Mouse (Mus musculus) liver, adult 2 months (tissue): ENCODE results near the gene Zfp865. TPM values are rescaled to one million over a fixed set of nuclear protein-coding genes. Genes with fewer than 3 reads are reported as not detected.

Experiments
- DNase-seq: peaks from one replicate; pipeline ENCODE4 v3.0.0-alpha.2; 2011; ENCODE audit warnings: low read depth, low spot score; ENCODE audit errors: extremely low read depth
- H3K27ac ChIP-seq: fragments of 200-500 bp; replicated peaks from 2 replicates; pipeline ENCODE4 v1.5.1; 2012; ENCODE audit warnings: low read depth, mild to moderate bottlenecking, control low read depth, inconsistent platforms, low read length; ENCODE audit not compliant: insufficient read depth
- H3K27me3 ChIP-seq: fragments of 200-500 bp; 2 replicates; pipeline ENCODE4 v1.6.1; 2012; ENCODE audit warnings: mild to moderate bottlenecking, moderate library complexity, low read length, inconsistent platforms; ENCODE audit not compliant: control insufficient read depth, insufficient read depth
- H3K36me3 ChIP-seq: fragments of 200-500 bp; 2 replicates; pipeline ENCODE4 v1.6.1; 2012; ENCODE audit warnings: low read length, inconsistent platforms; ENCODE audit not compliant: control insufficient read depth, insufficient read depth
- H3K4me1 ChIP-seq: fragments of 200-500 bp; 2 replicates; pipeline ENCODE4 v1.6.1; 2011; ENCODE audit warnings: low read length; ENCODE audit not compliant: control insufficient read depth, insufficient read depth
- H3K4me3 ChIP-seq: fragments of 200-500 bp; 2 replicates; pipeline ENCODE4 v1.5.1; 2011; ENCODE audit warnings: low read depth, mild to moderate bottlenecking, control low read depth, low read length, moderate library complexity; ENCODE audit not compliant: insufficient read depth
- H3K79me2 ChIP-seq: fragments of 200-500 bp; 2 replicates; pipeline ENCODE4 v1.6.1; 2012; ENCODE audit warnings: inconsistent platforms, mild to moderate bottlenecking, low read length, moderate library complexity; ENCODE audit not compliant: control insufficient read depth, insufficient read depth
- H3K9ac ChIP-seq: fragments of 200-500 bp; 2 replicates; pipeline ENCODE4 v1.6.1; 2012; ENCODE audit warnings: low read depth, mild to moderate bottlenecking, control low read depth, inconsistent platforms, low read length
- CTCF ChIP-seq: fragments of 200-500 bp; IDR thresholded peaks from 2 replicates; pipeline ENCODE4 v1.5.1; 2011; ENCODE audit warnings: low read depth, low read length, control low read depth
- POLR2A ChIP-seq: fragments of 200-500 bp; IDR thresholded peaks from 2 replicates; pipeline ENCODE4 v1.6.1; 2011; ENCODE audit warnings: low read length, control low read depth; ENCODE audit not compliant: insufficient read depth; ENCODE audit errors: extremely low read depth
- WGBS: fragments of 180-500 bp; shearing (Covaris S2); methylation state at CpG from one replicate; pipeline ENCODE4 v1.1.7; 2018; 5-methylcytosine and 5-hydroxymethylcytosine counted together
- polyA plus RNA-seq: library from polyadenylated mRNA; depleted of rRNA; stranded (reverse); fragments of >200 nt; gene quantifications from 2 replicates; pipeline ENCODE4 v1.2.3, GENCODE M21; 2012; rRNA removed
- total RNA-seq: library from RNA; depleted of rRNA; stranded (reverse); fragments of >200 nt; gene quantifications from 2 replicates; pipeline ENCODE4 v1.2.3, GENCODE M21; 2014; rRNA removed

Gene Zfp865
- total and polyA plus RNA-seq, 2 experiments: 4.1 to 14.6 TPM

GRCm38 (mm10) chr7:5085512-5085911, 65.3 kb downstream of the Zfp865 start:
- Histone ChIP-seq H3K79me2 (peaks cover 39% of the 10 kb centered on the region), H3K27me3 (no peaks in the 10 kb centered on the region), H3K9ac (no peak overlapping the region), H3K4me3 (no peak overlapping the region), H3K27ac (no peak overlapping the region), H3K36me3 (peaks cover 9% of the 10 kb centered on the region; the same call in 1 of the 2 replicates), H3K4me1 (peaks cover 33% of the 10 kb centered on the region)
- TF ChIP-seq POLR2A (no peak), CTCF (no peak)
- no peak for DNase-seq
- 70% methylated on average over 1 of the region's 1 CpGs for WGBS

Other genes starting within 250 kb of the Zfp865 start
- not detected in 2 replicates for gene Fam71e2, start 249.1 kb upstream of the Zfp865 start, total RNA-seq
- gene Fam71e2, start 249.1 kb upstream of the Zfp865 start, polyA plus RNA-seq: not detected in 2 replicates
- gene Il11, start 237.5 kb upstream of the Zfp865 start, total RNA-seq: not detected in 2 replicates
- 0.09 TPM in 1 of 2 replicates, not detected in the other for gene Il11, start 237.5 kb upstream of the Zfp865 start, polyA plus RNA-seq
- gene Tmem190, start 237.4 kb upstream of the Zfp865 start, total RNA-seq: not detected in 2 replicates
- not detected in 2 replicates for gene Tmem190, start 237.4 kb upstream of the Zfp865 start, polyA plus RNA-seq
- gene Tmem238, start 230.7 kb upstream of the Zfp865 start, total RNA-seq: 16.4 and 17.3 TPM in 2 replicates
- gene Tmem238, start 230.7 kb upstream of the Zfp865 start, polyA plus RNA-seq: 73.2 and 92.1 TPM in 2 replicates
- 58.4 and 69.2 TPM in 2 replicates for gene Rpl28, start 227.5 kb upstream of the Zfp865 start, total RNA-seq
- gene Rpl28, start 227.5 kb upstream of the Zfp865 start, polyA plus RNA-seq: 211 and 226 TPM in 2 replicates
- 22.4 and 24.2 TPM in 2 replicates for gene Ube2s, start 207.8 kb upstream of the Zfp865 start, total RNA-seq
- 45.9 and 74.3 TPM in 2 replicates for gene Ube2s, start 207.8 kb upstream of the Zfp865 start, polyA plus RNA-seq
- under 0.01 TPM in 1 of 2 replicates, not detected in the other for gene Shisa7, start 175.7 kb upstream of the Zfp865 start, total RNA-seq
- 0.02 and 0.12 TPM in 2 replicates for gene Shisa7, start 175.7 kb upstream of the Zfp865 start, polyA plus RNA-seq
- 23.6 and 40.2 TPM in 2 replicates for gene Isoc2b, start 150.1 kb upstream of the Zfp865 start, total RNA-seq
- gene Isoc2b, start 150.1 kb upstream of the Zfp865 start, polyA plus RNA-seq: 24.0 and 34.6 TPM in 2 replicates
- 54.3 and 63.5 TPM in 2 replicates for gene Isoc2a, start 143.2 kb upstream of the Zfp865 start, total RNA-seq
- gene Isoc2a, start 143.2 kb upstream of the Zfp865 start, polyA plus RNA-seq: 103 and 110 TPM in 2 replicates
- gene Gm36210, start 113.9 kb upstream of the Zfp865 start, total RNA-seq: not detected in 2 replicates
- gene Gm36210, start 113.9 kb upstream of the Zfp865 start, polyA plus RNA-seq: 0.13 TPM in 1 of 2 replicates, not detected in the other
- gene Zfp628, start 105.2 kb upstream of the Zfp865 start, total RNA-seq: 0.55 and 0.74 TPM in 2 replicates
- gene Zfp628, start 105.2 kb upstream of the Zfp865 start, polyA plus RNA-seq: 6.2 and 8.3 TPM in 2 replicates
- 0.20 and 0.28 TPM in 2 replicates for gene Nat14, start 98.3 kb upstream of the Zfp865 start, total RNA-seq
- 0.66 and 0.75 TPM in 2 replicates for gene Nat14, start 98.3 kb upstream of the Zfp865 start, polyA plus RNA-seq
- gene Ssc5d, start 94.6 kb upstream of the Zfp865 start, total RNA-seq: 0.07 and 0.18 TPM in 2 replicates
- gene Ssc5d, start 94.6 kb upstream of the Zfp865 start, polyA plus RNA-seq: 0.14 and 0.26 TPM in 2 replicates
- gene Sbk2, start 56.0 kb upstream of the Zfp865 start, total RNA-seq: not detected in 2 replicates
- gene Sbk2, start 56.0 kb upstream of the Zfp865 start, polyA plus RNA-seq: 0.12 TPM in 1 of 2 replicates, not detected in the other
- not detected in 2 replicates for gene Sbk3, start 49.2 kb upstream of the Zfp865 start, total RNA-seq
- gene Sbk3, start 49.2 kb upstream of the Zfp865 start, polyA plus RNA-seq: not detected in 2 replicates
- gene Zfp579, start 24.2 kb upstream of the Zfp865 start, total RNA-seq: 1.2 TPM in 2 replicates
- gene Zfp579, start 24.2 kb upstream of the Zfp865 start, polyA plus RNA-seq: 10.8 and 13.0 TPM in 2 replicates
- 6.7 and 10.7 TPM in 2 replicates for gene Zfp524, start 6.0 kb upstream of the Zfp865 start, total RNA-seq
- 38.3 and 41.1 TPM in 2 replicates for gene Zfp524, start 6.0 kb upstream of the Zfp865 start, polyA plus RNA-seq
- gene Fiz1, start 5.7 kb upstream of the Zfp865 start, total RNA-seq: 6.2 and 6.8 TPM in 2 replicates
- gene Fiz1, start 5.7 kb upstream of the Zfp865 start, polyA plus RNA-seq: 18.0 and 19.3 TPM in 2 replicates
- 0.55 and 1.1 TPM in 2 replicates for gene Gm44973, start 4.9 kb upstream of the Zfp865 start, total RNA-seq
- gene Gm44973, start 4.9 kb upstream of the Zfp865 start, polyA plus RNA-seq: not detected in 2 replicates
- 0.20 and 0.28 TPM in 2 replicates for gene Ccdc106, start 177 bp downstream of the Zfp865 start, total RNA-seq
- gene Ccdc106, start 177 bp downstream of the Zfp865 start, polyA plus RNA-seq: 0.30 and 0.35 TPM in 2 replicates
- 0.28 TPM in 1 of 2 replicates, not detected in the other for gene 4632433K11Rik, start 13.7 kb downstream of the Zfp865 start, total RNA-seq
- not detected in 2 replicates for gene 4632433K11Rik, start 13.7 kb downstream of the Zfp865 start, polyA plus RNA-seq
- 2.4 and 2.8 TPM in 2 replicates for gene Zfp784, start 18.1 kb downstream of the Zfp865 start, total RNA-seq
- gene Zfp784, start 18.1 kb downstream of the Zfp865 start, polyA plus RNA-seq: 2.7 and 2.9 TPM in 2 replicates
- 0.18 and 0.20 TPM in 2 replicates for gene Zfp580, start 31.2 kb downstream of the Zfp865 start, total RNA-seq
- gene Zfp580, start 31.2 kb downstream of the Zfp865 start, polyA plus RNA-seq: 1.9 and 2.2 TPM in 2 replicates
- 30.4 and 35.2 TPM in 2 replicates for gene U2af2, start 41.8 kb downstream of the Zfp865 start, total RNA-seq
- gene U2af2, start 41.8 kb downstream of the Zfp865 start, polyA plus RNA-seq: 70.6 and 90.4 TPM in 2 replicates
- 54.2 and 81.8 TPM in 2 replicates for gene Epn1, start 59.9 kb downstream of the Zfp865 start, total RNA-seq
- 203 and 212 TPM in 2 replicates for gene Epn1, start 59.9 kb downstream of the Zfp865 start, polyA plus RNA-seq
- gene Rfpl4, start 96.6 kb downstream of the Zfp865 start, total RNA-seq: not detected in 2 replicates
- gene Rfpl4, start 96.6 kb downstream of the Zfp865 start, polyA plus RNA-seq: not detected in 2 replicates
- 1.7 and 2.7 TPM in 2 replicates for gene Rasl2-9, start 105.6 kb downstream of the Zfp865 start, total RNA-seq
- gene Rasl2-9, start 105.6 kb downstream of the Zfp865 start, polyA plus RNA-seq: 0.45 TPM in 2 replicates
- gene Vmn1r55, start 129.3 kb downstream of the Zfp865 start, total RNA-seq: not detected in 2 replicates
- gene Vmn1r55, start 129.3 kb downstream of the Zfp865 start, polyA plus RNA-seq: not detected in 2 replicates
- gene Vmn1r56, start 176.4 kb downstream of the Zfp865 start, total RNA-seq: not detected in 2 replicates
- not detected in 2 replicates for gene Vmn1r56, start 176.4 kb downstream of the Zfp865 start, polyA plus RNA-seq
- gene Vmn1r57, start 198.1 kb downstream of the Zfp865 start, total RNA-seq: not detected in 2 replicates
- not detected in 2 replicates for gene Vmn1r57, start 198.1 kb downstream of the Zfp865 start, polyA plus RNA-seq